Mouse (Mus musculus) myocyte (in vitro differentiated cells): Measurements from ENCODE around the gene Lrrc27.

Source experiments
- CEBPB ChIP-seq: IDR thresholded peaks from 2 replicates; pipeline ENCODE4 v1.6.1; 2011; ENCODE audit warnings: mild to moderate bottlenecking, moderate library complexity; ENCODE audit not compliant: poor library complexity, insufficient read depth, severe bottlenecking
- E2F4 ChIP-seq: IDR thresholded peaks from one replicate; pipeline ENCODE4 v1.6.1; 2011; ENCODE audit warnings: mild to moderate bottlenecking, control low read depth, moderate library complexity; ENCODE audit not compliant: insufficient read depth
- MAX ChIP-seq: IDR thresholded peaks from one replicate; pipeline ENCODE4 v1.6.1; 2011; ENCODE audit warnings: low read depth, mild to moderate bottlenecking, control low read depth
- MYOD1 ChIP-seq, 3 experiments: IDR thresholded peaks; one replicate each; pipeline ENCODE4 v1.6.1; 2011; ENCODE audit warnings: control low read depth in 2 of 3, low read depth in 2 of 3, mild to moderate bottlenecking in 2 of 3, moderate library complexity in 1 of 3; ENCODE audit not compliant: insufficient read length in 2 of 3, control insufficient read depth in 1 of 3
- POLR2A ChIP-seq: IDR thresholded peaks from one replicate; pipeline ENCODE4 v1.6.1; 2011; ENCODE audit warnings: low read depth, mild to moderate bottlenecking, control low read depth, moderate library complexity; ENCODE audit not compliant: insufficient read length
- POLR2AphosphoS2 ChIP-seq: IDR thresholded peaks from one replicate; pipeline ENCODE4 v1.6.1; 2011; ENCODE audit warnings: low read depth, control low read depth; ENCODE audit not compliant: insufficient read length
- SRF ChIP-seq: IDR thresholded peaks from one replicate; pipeline ENCODE4 v1.6.1; 2011; ENCODE audit warnings: low read depth; ENCODE audit not compliant: control insufficient read depth, insufficient read length
- TCF12 ChIP-seq: IDR thresholded peaks from one replicate; pipeline ENCODE4 v1.6.1; 2011; ENCODE audit warnings: mild to moderate bottlenecking, control low read depth; ENCODE audit not compliant: poor library complexity, insufficient read depth, severe bottlenecking
- USF1 ChIP-seq: IDR thresholded peaks from one replicate; pipeline ENCODE4 v1.6.1; 2011; ENCODE audit warnings: low read depth, mild to moderate bottlenecking, control low read depth, moderate library complexity

DNA sequence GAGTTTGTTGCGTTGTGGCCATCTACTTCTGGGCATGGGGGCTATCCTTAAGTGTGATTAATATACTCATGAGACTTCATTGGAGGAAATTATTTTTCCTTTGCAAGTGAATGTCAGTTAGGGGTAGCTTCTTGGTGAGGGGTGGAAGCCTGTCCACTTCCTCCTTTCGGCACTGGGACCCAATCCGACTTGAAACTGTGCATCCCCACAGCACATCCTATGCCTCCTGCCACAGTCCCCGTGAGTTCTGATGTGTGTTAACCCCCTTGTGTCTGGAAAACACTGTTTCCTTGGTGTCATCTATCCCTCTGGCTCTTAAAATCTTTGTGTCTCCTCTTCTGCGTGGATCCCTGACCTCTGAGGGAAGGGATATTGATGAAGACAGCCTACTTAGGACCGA lies 11.6 kb upstream of the Lrrc27 start:
- TF ChIP-seq MAX (no peak), POLR2A (no peak), CEBPB (no peak), E2F4 (no peak), POLR2AphosphoS2 (no peak), MYOD1 (IDR thresholded peaks at IDR 0.05; ENCODE audit: control insufficient read depth in 1 of 3, insufficient read length in 2 of 3, low read depth in 2 of 3) (no peak), USF1 (no peak), TCF12 (no peak), SRF (no peak)
